Mouse (Mus musculus): ENCODE data around the gene Nup188. TPM values are rescaled to one million over a fixed set of nuclear protein-coding genes. Genes with fewer than 3 reads are reported as not detected.
A peak's percentile ranks its signal among the peaks of the same experiment; 100 is the strongest.

Nup188 gene
- 22.4 and 29.7 TPM in 2 replicates for polyA plus RNA-seq (2015; fragmentation: Nextera tagmentation; extraction: Ambion mirVana)

DNA sequence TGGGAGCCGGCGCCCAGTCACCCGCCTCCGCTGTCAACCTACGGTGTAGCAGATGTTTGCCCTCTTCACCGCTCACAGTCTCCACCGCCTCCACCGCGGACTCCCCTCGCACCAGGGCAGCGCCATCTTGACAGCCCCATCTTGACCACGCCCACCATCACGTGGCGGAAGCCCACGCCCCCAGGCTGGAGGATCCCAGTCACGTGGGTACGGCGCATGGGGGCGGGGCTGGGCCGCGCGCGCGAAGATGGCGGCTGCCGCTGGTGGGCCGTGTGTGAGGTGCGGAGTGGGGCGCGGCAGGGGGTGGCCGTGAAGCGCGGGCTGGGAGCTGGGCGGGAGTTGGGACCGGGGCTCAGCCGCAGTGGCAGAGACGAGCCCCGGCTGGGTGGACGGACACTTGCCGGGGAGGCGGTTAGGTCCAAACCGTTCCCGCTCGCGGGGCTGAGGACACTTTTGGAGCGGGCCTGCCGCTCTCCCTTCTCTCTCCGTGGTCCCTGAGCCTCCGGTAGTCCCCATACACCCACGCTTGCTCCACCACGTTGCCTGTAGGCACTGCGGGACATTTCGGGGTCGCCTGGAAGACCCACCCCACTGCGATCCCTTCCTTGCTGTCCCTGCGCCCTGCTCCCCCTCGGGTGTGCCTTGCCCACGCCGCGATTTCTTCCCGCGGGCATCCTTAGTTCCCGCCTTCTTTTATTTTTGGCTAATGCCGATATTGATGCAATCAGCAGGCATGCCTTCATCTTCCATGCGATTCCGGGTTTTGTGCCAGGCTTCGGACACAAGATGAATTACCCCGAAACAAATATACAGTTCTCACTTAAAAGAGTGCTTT lies at the start of gene Nup188, which contains the start of gene Dolk:
Gene Nup188 (plus strand): TSS at position 206 of the 835 bp plus-strand sequence.
Gene Dolk (minus strand): TSS at position 143 of the 835 bp plus-strand sequence.
- peak within 1 kb of the TSS; percentile 98 for H3K4me2 ChIP-seq
- H3K27ac ChIP-seq: peak within 1 kb of the TSS; percentile 84
- under 1% methylated on average over 68 of the region's 68 CpGs for WGBS
- H3K9me3 ChIP-seq: no peaks in the 10 kb centered on the region
- peak within 1 kb of the TSS; percentile 97 for H3K4me3 ChIP-seq (replicated peaks)
- no peaks in the 10 kb centered on the region for H3K27me3 ChIP-seq (replicated peaks)
- H3K9ac ChIP-seq: peak within 1 kb of the TSS; percentile 94
- H3K36me3 ChIP-seq: no peaks in the 10 kb centered on the region
- peak; percentile 91 for ATAC-seq (ENCODE audit: insufficient read depth, low FRiP score, low read depth)
- H3K4me1 ChIP-seq: peaks cover 20% of the 10 kb centered on the region

- Histone ChIP-seq H3K36me3 (peaks cover 18% of the 10 kb centered on the region), H3K4me1 (peaks cover 23% of the 10 kb centered on the region), H3K27me3 (replicated peaks) (no peaks in the 10 kb centered on the region), H3K4me3 (replicated peaks) (peak overlapping the region; percentile 88), H3K4me2 (peak overlapping the region; percentile 84), H3K9ac (peak overlapping the region; percentile 66), H3K9me3 (no peaks in the 10 kb centered on the region), H3K27ac (peak overlapping the region; percentile 82)
- no peak for ATAC-seq (ENCODE audit: insufficient read depth, low FRiP score, low read depth)
- 2% methylated on average over 18 of the region's 18 CpGs for WGBS
Observed at GRCm38 (mm10) chr2:30236426-30237198, 49.6 kb upstream of the Nup188 start.

- peak; percentile 96 for ATAC-seq (ENCODE audit: insufficient read depth, low FRiP score, low read depth)
- Histone ChIP-seq H3K9me3 (no peaks in the 10 kb centered on the region), H3K4me1 (peaks cover 23% of the 10 kb centered on the region), H3K36me3 (peaks cover 19% of the 10 kb centered on the region), H3K4me2 (peak within 1 kb of the TSS; percentile 84), H3K4me3 (replicated peaks) (peak within 1 kb of the TSS; percentile 88), H3K9ac (peak within 1 kb of the TSS; percentile 72), H3K27ac (peak within 1 kb of the TSS; percentile 93), H3K27me3 (replicated peaks) (no peaks in the 10 kb centered on the region)
- under 1% methylated on average over 61 of the region's 67 CpGs for WGBS
Observed at GRCm38 (mm10) chr2:30237199-30237880, 48.9 kb upstream of the Nup188 start, which contains the start of gene Lrrc8a. Lrrc8a (plus strand) TSS chr2:30237715.

GRCm38 (mm10) chr2:30237881-30238280 lies 48.3 kb upstream of the Nup188 start:
- Histone ChIP-seq H3K9me3 (no peaks in the 10 kb centered on the region), H3K4me2 (peak overlapping the region; percentile 71)
- ATAC-seq (ENCODE audit: insufficient read depth, low FRiP score, low read depth): peak; percentile 84

DNA sequence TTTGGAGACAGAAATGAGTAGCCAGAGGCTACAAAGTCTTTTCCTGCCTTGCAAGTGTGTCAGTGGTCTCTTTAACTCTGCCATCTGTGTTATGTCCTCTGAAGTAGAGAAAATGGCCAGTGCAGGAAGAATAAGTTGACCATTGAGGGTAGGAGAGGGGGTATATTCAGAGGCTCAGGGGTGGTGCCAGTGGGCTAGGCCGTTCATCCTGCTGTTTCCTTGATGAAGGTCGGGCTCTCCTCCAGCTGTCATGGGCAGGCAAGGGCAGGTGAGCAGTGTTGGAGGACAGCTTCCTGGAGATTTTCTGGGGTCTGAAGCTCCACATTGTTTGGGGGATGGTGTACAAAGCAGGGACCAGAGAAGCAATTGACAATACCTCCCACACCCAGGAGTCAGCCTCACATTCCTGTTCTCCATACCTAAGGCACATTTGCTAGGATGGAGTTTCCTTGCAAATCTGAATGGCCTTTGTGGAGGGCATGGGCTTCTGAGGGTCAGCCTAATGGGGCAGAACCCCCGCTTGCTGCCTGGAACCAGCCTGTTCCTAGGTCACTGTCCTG lies 47.2 kb upstream of the Nup188 start:
- peaks cover 19% of the 10 kb centered on the region for H3K36me3 ChIP-seq
- peak overlapping the region; percentile 93; the same call in 1 of the 2 replicates for H3K27ac ChIP-seq
- H3K4me3 ChIP-seq (replicated peaks): peak overlapping the region; percentile 88
- peak overlapping the region; percentile 71 for H3K4me2 ChIP-seq
- no peak for ATAC-seq (ENCODE audit: insufficient read depth, low FRiP score, low read depth)
- H3K9ac ChIP-seq: no peak overlapping the region
- 62% methylated on average over 3 of the region's 3 CpGs for WGBS
- H3K27me3 ChIP-seq (replicated peaks): no peaks in the 10 kb centered on the region
- H3K9me3 ChIP-seq: no peaks in the 10 kb centered on the region
- peaks cover 23% of the 10 kb centered on the region for H3K4me1 ChIP-seq

More at GRCm38 (mm10) chr2:30237881-30238280, 48.3 kb upstream of the Nup188 start:
- peak overlapping the region; percentile 88 for H3K4me3 ChIP-seq (replicated peaks)
- H3K9ac ChIP-seq: peak overlapping the region; percentile 72
- H3K4me1 ChIP-seq: peaks cover 23% of the 10 kb centered on the region
- no peaks in the 10 kb centered on the region for H3K27me3 ChIP-seq (replicated peaks)
- WGBS: 0% methylated on average over 27 of the region's 42 CpGs
- H3K36me3 ChIP-seq: peaks cover 19% of the 10 kb centered on the region
- peak overlapping the region; percentile 93 for H3K27ac ChIP-seq

DNA sequence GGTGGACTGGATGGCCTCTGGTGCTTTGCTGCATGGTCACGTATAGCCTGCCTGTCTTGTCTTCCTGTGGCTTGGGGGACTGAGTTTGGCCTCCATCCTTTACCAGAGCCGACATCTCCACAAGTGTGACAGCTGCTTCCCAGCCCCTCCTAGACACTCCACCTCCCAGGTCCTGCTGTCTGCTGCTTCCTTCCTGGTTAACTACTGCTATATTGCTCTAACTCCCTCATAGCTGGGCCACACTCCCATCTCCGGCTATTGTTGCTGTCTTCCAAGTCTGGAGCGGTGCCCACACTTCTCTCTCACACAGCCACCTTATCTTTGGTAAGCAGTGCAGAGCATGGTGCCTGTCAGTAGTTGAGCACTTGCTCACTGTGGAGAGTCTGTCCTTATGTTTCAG lies 46.4 kb upstream of the Nup188 start:
- Histone ChIP-seq H3K4me3 (replicated peaks) (no peak overlapping the region), H3K9ac (no peak overlapping the region), H3K27me3 (replicated peaks) (no peaks in the 10 kb centered on the region), H3K4me1 (peaks cover 29% of the 10 kb centered on the region), H3K9me3 (no peaks in the 10 kb centered on the region), H3K36me3 (peaks cover 19% of the 10 kb centered on the region), H3K27ac (peak overlapping the region; percentile 93; the same call in 1 of the 2 replicates), H3K4me2 (peak overlapping the region; percentile 71; the same call in 1 of the 2 replicates)
- 65% methylated on average over 4 of the region's 4 CpGs for WGBS
- ATAC-seq (ENCODE audit: insufficient read depth, low FRiP score, low read depth): no peak

DNA sequence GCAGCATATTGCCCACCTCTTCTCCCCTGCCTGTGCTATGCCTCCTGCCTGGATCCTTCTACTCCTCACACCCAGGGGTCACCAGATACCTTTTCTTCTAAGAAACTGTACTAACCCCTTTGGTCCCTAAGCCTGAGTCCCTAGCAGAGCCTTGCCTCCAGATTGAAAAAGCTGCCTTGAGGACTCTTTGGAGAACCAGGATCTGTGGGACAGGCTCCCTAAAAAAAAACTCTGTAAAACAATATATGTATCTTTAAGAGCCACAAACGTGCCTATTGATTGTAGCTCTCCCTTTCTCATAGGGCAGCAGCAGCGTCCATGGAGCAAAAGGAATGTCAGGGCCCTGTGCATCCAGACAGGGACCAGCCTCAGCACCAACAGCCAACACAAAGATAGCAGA lies 45.9 kb upstream of the Nup188 start, which contains the start of gene Gm28035:
Gene Gm28035 (plus strand): TSS at position 301 of the 400 bp plus-strand sequence.
- H3K4me2 ChIP-seq: peak within 1 kb of the TSS; percentile 71; the same call in 1 of the 2 replicates
- H3K36me3 ChIP-seq: peaks cover 19% of the 10 kb centered on the region
- H3K4me1 ChIP-seq: peaks cover 32% of the 10 kb centered on the region
- no peak within 1 kb of the TSS for H3K4me3 ChIP-seq (replicated peaks)
- 71% methylated on average over 2 of the region's 2 CpGs for WGBS
- no peaks in the 10 kb centered on the region for H3K27me3 ChIP-seq (replicated peaks)
- no peak for ATAC-seq (ENCODE audit: insufficient read depth, low FRiP score, low read depth)
- H3K9me3 ChIP-seq: no peaks in the 10 kb centered on the region
- H3K9ac ChIP-seq: no peak within 1 kb of the TSS
- H3K27ac ChIP-seq: peak within 1 kb of the TSS; percentile 93; the same call in 1 of the 2 replicates

GRCm38 (mm10) chr2:30242509-30242908 lies 43.7 kb upstream of the Nup188 start:
- 49% methylated on average over 4 of the region's 4 CpGs for WGBS
- Histone ChIP-seq H3K27ac (peak overlapping the region; percentile 44; the same call in 1 of the 2 replicates), H3K36me3 (peaks cover 19% of the 10 kb centered on the region), H3K4me1 (peaks cover 24% of the 10 kb centered on the region), H3K9ac (no peak overlapping the region), H3K9me3 (no peaks in the 10 kb centered on the region), H3K27me3 (replicated peaks) (no peaks in the 10 kb centered on the region), H3K4me2 (no peak overlapping the region), H3K4me3 (replicated peaks) (no peak overlapping the region)
- ATAC-seq (ENCODE audit: insufficient read depth, low FRiP score, low read depth): no peak

- Histone ChIP-seq H3K4me1 (peaks cover 24% of the 10 kb centered on the region), H3K4me2 (no peak overlapping the region), H3K4me3 (replicated peaks) (no peak overlapping the region), H3K9ac (no peak overlapping the region), H3K36me3 (peaks cover 24% of the 10 kb centered on the region), H3K27ac (no peak overlapping the region), H3K9me3 (no peaks in the 10 kb centered on the region), H3K27me3 (replicated peaks) (no peaks in the 10 kb centered on the region)
- no peak for ATAC-seq (ENCODE audit: insufficient read depth, low FRiP score, low read depth)
- WGBS: 84% methylated on average over 4 of the region's 4 CpGs
Observed at GRCm38 (mm10) chr2:30243391-30243790, 42.8 kb upstream of the Nup188 start.

GRCm38 (mm10) chr2:30244595-30245178 lies 41.5 kb upstream of the Nup188 start:
- H3K4me2 ChIP-seq: peak overlapping the region; percentile 5; the same call in 1 of the 2 replicates
- no peaks in the 10 kb centered on the region for H3K27me3 ChIP-seq (replicated peaks)
- H3K9me3 ChIP-seq: no peaks in the 10 kb centered on the region
- ATAC-seq (ENCODE audit: insufficient read depth, low FRiP score, low read depth): peak; percentile 48
- no peak overlapping the region for H3K4me3 ChIP-seq (replicated peaks)
- 54% methylated on average over 7 of the region's 7 CpGs for WGBS
- peak overlapping the region; percentile 75 for H3K27ac ChIP-seq
- H3K36me3 ChIP-seq: peaks cover 34% of the 10 kb centered on the region
- H3K9ac ChIP-seq: no peak overlapping the region
- peaks cover 12% of the 10 kb centered on the region; the same call in 1 of the 2 replicates for H3K4me1 ChIP-seq

Data from stomach, embryonic 15.5 days (tissue).